Mouse (Mus musculus): Measurements from ENCODE around the gene Map4k4.

Gene Map4k4

GRCm38 (mm10) chr1:39969771-39970406 lies 69.2 kb downstream of the Map4k4 start:
- DNase-seq: no peak

- DNase-seq: no peak
These were observed 71.7 kb downstream of the Map4k4 start for GRCm38 (mm10) chr1:39972411-39972810.

- no peak for DNase-seq
These were observed 73.2 kb downstream of the Map4k4 start for GRCm38 (mm10) chr1:39973911-39974310.

- DNase-seq: no peak
These were observed 74.3 kb downstream of the Map4k4 start for GRCm38 (mm10) chr1:39975005-39975404.

GRCm38 (mm10) chr1:39976107-39976506 lies 75.4 kb downstream of the Map4k4 start:
- DNase-seq: no peak

- DNase-seq: no peak
These were observed 76.4 kb downstream of the Map4k4 start for GRCm38 (mm10) chr1:39976847-39977744.

GRCm38 (mm10) chr1:39978781-39979486 lies 78.2 kb downstream of the Map4k4 start:
- no peak for DNase-seq

- DNase-seq: no peak
These were observed 79.9 kb downstream of the Map4k4 start for GRCm38 (mm10) chr1:39980314-39981290.

GRCm38 (mm10) chr1:39981970-39982369 lies 81.3 kb downstream of the Map4k4 start:
- DNase-seq: no peak

GRCm38 (mm10) chr1:39982727-39983487 lies 82.2 kb downstream of the Map4k4 start:
- no peak for DNase-seq

GRCm38 (mm10) chr1:39984331-39984730 lies 83.6 kb downstream of the Map4k4 start:
- DNase-seq: no peak

GRCm38 (mm10) chr1:39986820-39987219 lies 86.1 kb downstream of the Map4k4 start:
- no peak for DNase-seq

- no peak for DNase-seq
These were observed 88.1 kb downstream of the Map4k4 start for GRCm38 (mm10) chr1:39988841-39989240.

GRCm38 (mm10) chr1:39990041-39990440 lies 89.3 kb downstream of the Map4k4 start:
- no peak for DNase-seq

GRCm38 (mm10) chr1:39993921-39994320 lies 93.2 kb downstream of the Map4k4 start:
- no peak for DNase-seq

- DNase-seq: no peak
These were observed 94.9 kb downstream of the Map4k4 start for GRCm38 (mm10) chr1:39995593-39995992.

GRCm38 (mm10) chr1:40000476-40000875 lies 99.8 kb downstream of the Map4k4 start:
- DNase-seq: no peak

GRCm38 (mm10) chr1:40000899-40001298 lies 100.2 kb downstream of the Map4k4 start:
- peak; percentile 49 for DNase-seq

GRCm38 (mm10) chr1:40002129-40002727 lies 101.5 kb downstream of the Map4k4 start:
- DNase-seq: no peak

GRCm38 (mm10) chr1:40006043-40006651 lies 105.4 kb downstream of the Map4k4 start:
- DNase-seq: no peak
